Mouse (Mus musculus) kidney, postnatal 0 days (tissue): ENCODE results near the gene Btaf1. TPM values are rescaled to one million over a fixed set of nuclear protein-coding genes. Genes with fewer than 3 reads are reported as not detected.

ENCODE experiments used
- ATAC-seq: fragments of 200-750 bp; cut with Nextera tagmentation; replicated peaks from 2 replicates; pipeline ENCODE4 v1.8.0; 2017; ENCODE audit warnings: low read depth, moderate number of reproducible peaks, moderate TSS enrichment, moderate library complexity; ENCODE audit not compliant: low FRiP score
- DNase-seq: peaks from one replicate; pipeline ENCODE4 v3.0.0-alpha.2; 2016; ENCODE audit warnings: low spot score
- H3K27ac ChIP-seq: fragments of 300-500 bp; sonication (generic); 2 replicates; pipeline ENCODE4 v1.5.1; 2014; ENCODE audit warnings: mild to moderate bottlenecking
- H3K27me3 ChIP-seq: fragments of 300-500 bp; sonication (generic); 2 replicates; pipeline ENCODE4 v1.6.1; 2014; ENCODE audit warnings: low read length, mixed read lengths; ENCODE audit not compliant: insufficient read depth
- H3K36me3 ChIP-seq: fragments of 300-500 bp; sonication (generic); 2 replicates; pipeline ENCODE4 v1.6.1; 2014; ENCODE audit warnings: low read length, mixed read lengths; ENCODE audit not compliant: insufficient read depth
- H3K4me1 ChIP-seq: fragments of 300-500 bp; sonication (generic); replicated peaks from 2 replicates; pipeline ENCODE4 v1.6.1; 2014; ENCODE audit warnings: antibody characterized with exemption, low read length, mixed read lengths; ENCODE audit not compliant: insufficient read depth
- H3K4me2 ChIP-seq: fragments of 300-500 bp; sonication (generic); 2 replicates; pipeline ENCODE4 v1.6.1; 2014; ENCODE audit warnings: mild to moderate bottlenecking, low read length, moderate library complexity, mixed read lengths
- H3K4me3 ChIP-seq: fragments of 300-500 bp; sonication (generic); replicated peaks from 2 replicates; pipeline ENCODE4 v1.5.1; 2014; ENCODE audit warnings: low read depth, low read length
- H3K9ac ChIP-seq: fragments of 300-500 bp; sonication (generic); 2 replicates; pipeline ENCODE4 v1.6.1; 2014; ENCODE audit warnings: low read depth, low read length
- H3K9me3 ChIP-seq: fragments of 300-500 bp; sonication (generic); replicated peaks from 2 replicates; pipeline ENCODE4 v1.6.1; 2016; ENCODE audit warnings: low read length, inconsistent platforms, mixed read lengths
- CTCF ChIP-seq: IDR thresholded peaks from 2 replicates; pipeline ENCODE4 v1.5.1; 2016; ENCODE audit warnings: antibody characterized with exemption, low read depth, mild to moderate bottlenecking, moderate library complexity
- WGBS: fragments of 180-500 bp; shearing (Covaris S2); extraction: QIAGEN DNeasy Blood & Tissue Kit; methylation state at CpG from one replicate; pipeline ENCODE4 v1.1.7; 2014; 5-methylcytosine and 5-hydroxymethylcytosine counted together
- polyA plus RNA-seq: library from polyadenylated mRNA; unstranded; fragments of >200 nt; fragmentation: Nextera tagmentation; extraction: Ambion mirVana; gene quantifications from 2 replicates; pipeline ENCODE4 v1.2.1, GENCODE M21; 2015

The Btaf1 gene
- polyA plus RNA-seq, 1 experiment from 2014 or later, result 5.4 TPM

DNA sequence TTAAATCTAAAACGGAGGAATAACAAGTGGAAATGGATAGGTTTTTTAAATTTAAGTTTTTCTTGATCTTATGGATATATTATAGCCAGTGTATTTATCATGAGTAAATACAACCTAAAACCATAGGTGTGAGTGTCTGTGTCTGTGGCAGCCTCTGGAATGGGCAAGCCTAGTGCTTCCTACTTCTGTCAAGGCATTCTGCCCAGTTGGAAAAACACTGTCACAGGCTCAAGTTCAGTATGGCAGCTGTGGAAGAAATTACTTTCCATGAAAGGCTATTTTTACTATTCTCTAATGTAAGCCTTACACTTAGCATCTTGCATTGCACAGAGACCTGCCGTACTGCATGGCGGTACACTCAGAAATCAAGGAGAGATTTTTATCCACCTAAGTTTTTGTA is 34.1 kb upstream of the Btaf1 start:
- no peak for TF ChIP-seq CTCF
- H3K36me3 ChIP-seq, result peaks cover 58% of the 10 kb centered on the region

DNA sequence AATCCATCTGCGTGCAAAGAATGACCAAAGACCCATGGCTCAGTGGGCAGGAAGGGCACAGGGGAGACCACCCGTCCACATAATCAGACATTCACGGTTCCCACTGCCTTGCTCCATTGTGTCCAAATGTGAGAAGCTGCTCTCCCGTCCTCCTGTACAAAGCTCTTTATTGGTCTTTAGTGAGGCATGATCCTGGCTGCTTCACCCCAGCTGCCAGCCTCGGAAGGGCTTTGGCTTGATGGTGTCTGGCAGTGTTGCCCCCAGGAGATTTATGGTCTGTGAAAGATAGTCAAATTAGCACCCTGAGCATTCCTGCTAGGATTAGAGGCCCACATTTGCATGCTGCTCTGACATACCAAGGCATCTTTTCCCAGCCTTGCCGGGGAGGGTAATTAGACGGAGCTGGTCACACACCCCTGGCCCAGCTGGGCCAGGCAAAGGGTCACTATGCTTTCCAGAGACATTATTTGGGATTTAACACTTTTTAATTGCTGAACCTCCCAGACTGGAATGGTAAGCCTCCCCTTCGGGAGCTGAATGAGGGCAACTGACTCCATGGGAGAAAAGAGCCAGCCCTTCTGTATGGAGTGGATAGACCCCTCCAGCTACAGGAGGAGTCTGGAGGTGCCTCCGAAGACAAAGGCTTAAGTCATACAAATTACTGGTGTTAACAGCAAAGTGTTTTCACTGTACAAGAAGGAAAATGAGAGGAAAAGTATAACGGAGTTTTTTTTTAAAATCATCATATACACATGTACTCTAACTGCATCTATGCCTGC is 28.9 kb upstream of the Btaf1 start:
- ATAC-seq (no peak; the same call in 1 of the 2 replicates), DNase-seq (no peak)
- no peak overlapping the region for H3K4me3 ChIP-seq
- no peaks in the 10 kb centered on the region for H3K27me3 ChIP-seq
- no peaks in the 10 kb centered on the region for H3K4me1 ChIP-seq
- WGBS, result 13% methylated on average over 10 of the region's 10 CpGs
- H3K9me3 ChIP-seq, result no peaks in the 10 kb centered on the region
- no peak for TF ChIP-seq CTCF
- no peak overlapping the region for H3K27ac ChIP-seq
- H3K4me2 ChIP-seq, result no peak overlapping the region
- H3K36me3 ChIP-seq, result peaks cover 19% of the 10 kb centered on the region
- no peak overlapping the region for H3K9ac ChIP-seq

More for the DNA sequence above, 34.1 kb upstream of the Btaf1 start:
- Histone ChIP-seq H3K9ac (no peak overlapping the region), H3K4me2 (no peak overlapping the region), H3K27me3 (no peaks in the 10 kb centered on the region), H3K9me3 (no peaks in the 10 kb centered on the region), H3K4me3 (no peak overlapping the region), H3K27ac (no peak overlapping the region), H3K4me1 (no peaks in the 10 kb centered on the region)
- ATAC-seq (no peak), DNase-seq (no peak)
- WGBS, result 96% methylated on average over 3 of the region's 3 CpGs

- H3K4me1 ChIP-seq, result no peaks in the 10 kb centered on the region
- no peak overlapping the region for H3K27ac ChIP-seq
- ATAC-seq (no peak), DNase-seq (peak; percentile 72)
- H3K9me3 ChIP-seq, result no peaks in the 10 kb centered on the region
- peak; percentile 77 for TF ChIP-seq CTCF
- WGBS, result 54% methylated on average over 9 of the region's 9 CpGs
- no peak overlapping the region for H3K9ac ChIP-seq
- H3K27me3 ChIP-seq, result no peaks in the 10 kb centered on the region
- peaks cover 17% of the 10 kb centered on the region for H3K36me3 ChIP-seq
- no peak overlapping the region for H3K4me2 ChIP-seq
- no peak overlapping the region for H3K4me3 ChIP-seq
These were observed 28.1 kb upstream of the Btaf1 start for GRCm38 (mm10) chr19:36897778-36898177.

DNA sequence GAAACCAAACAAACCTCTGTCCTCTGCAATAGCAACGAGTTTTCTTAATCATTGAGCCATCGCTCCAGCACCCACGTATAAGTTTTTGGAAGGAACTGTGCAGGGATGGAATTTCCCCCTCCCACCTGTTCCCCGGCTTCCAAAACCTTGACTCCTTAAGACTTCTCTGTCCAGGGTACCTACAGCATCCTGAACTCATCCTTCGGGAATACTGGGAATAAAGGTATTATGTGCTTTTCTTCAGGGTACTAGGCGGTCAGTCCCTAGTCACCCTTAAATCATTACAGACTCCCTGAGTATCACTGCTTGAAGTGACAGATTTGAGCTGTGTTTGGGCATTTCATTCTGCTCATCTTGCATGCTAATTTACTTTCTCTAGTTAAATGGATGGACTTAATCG is 22.5 kb upstream of the Btaf1 start:
- TF ChIP-seq CTCF, result no peak
- Histone ChIP-seq H3K27ac (no peak overlapping the region), H3K27me3 (no peaks in the 10 kb centered on the region), H3K36me3 (no peaks in the 10 kb centered on the region), H3K4me3 (0 out of 2 replicates have a peak overlapping the region, but pooled peaks have one; percentile 60), H3K4me2 (peak overlapping the region; percentile 95; the same call in 1 of the 2 replicates), H3K4me1 (no peaks in the 10 kb centered on the region), H3K9ac (no peak overlapping the region), H3K9me3 (no peaks in the 10 kb centered on the region)
- 35% methylated on average over 7 of the region's 7 CpGs for WGBS
- no peak for ATAC-seq
- DNase-seq, result no peak

DNA sequence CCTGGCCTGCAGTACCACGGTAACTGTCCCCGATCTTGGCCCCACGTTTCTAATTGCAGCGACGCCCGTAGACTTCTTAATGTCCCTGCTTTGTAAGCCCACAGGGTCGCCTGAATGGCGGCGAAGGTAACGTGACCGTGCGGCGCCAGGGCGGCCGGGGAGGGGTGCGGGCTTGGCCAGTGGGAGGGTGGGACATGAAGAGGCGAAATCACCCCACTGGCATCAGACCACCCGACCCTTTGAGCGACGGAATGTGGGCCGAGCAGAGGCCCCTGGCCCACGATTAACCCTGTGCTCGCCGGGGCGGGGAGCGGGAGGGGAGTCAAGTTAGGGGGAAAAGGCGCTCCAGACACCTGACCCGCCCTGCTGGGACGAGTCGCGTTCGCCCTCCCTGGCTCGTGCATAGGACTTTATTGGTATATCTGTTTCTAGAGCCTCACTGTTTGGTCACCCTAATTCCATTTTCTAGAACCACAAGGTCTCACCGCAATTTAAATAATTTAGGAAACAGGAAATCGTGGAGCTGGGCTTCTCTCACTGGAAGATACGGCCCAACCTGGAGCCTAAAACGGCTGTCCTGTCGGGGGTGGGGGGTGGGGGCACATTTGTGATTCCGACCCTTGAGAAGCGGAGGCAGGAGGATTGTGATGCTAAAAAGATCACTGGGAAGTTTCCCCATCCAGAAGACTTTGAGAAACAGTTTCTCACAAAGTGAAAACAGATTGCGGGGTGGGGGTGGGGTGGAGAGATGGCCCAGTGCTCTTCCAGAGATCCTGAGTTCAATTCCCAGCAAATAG is 21.5 kb upstream of the Btaf1 start:
- Histone ChIP-seq H3K9me3 (no peaks in the 10 kb centered on the region), H3K27me3 (no peaks in the 10 kb centered on the region), H3K4me3 (peak overlapping the region; percentile 60), H3K4me2 (peak overlapping the region; percentile 95), H3K27ac (no peak overlapping the region), H3K9ac (peak overlapping the region; percentile 72), H3K4me1 (no peaks in the 10 kb centered on the region), H3K36me3 (no peaks in the 10 kb centered on the region)
- TF ChIP-seq CTCF, result no peak; the same call in 1 of the 2 replicates
- ATAC-seq (peak; percentile 84), DNase-seq (peak; percentile 57)
- WGBS, result 2% methylated on average over 41 of the region's 41 CpGs

GRCm38 (mm10) chr19:36909150-36909549 is 16.7 kb upstream of the Btaf1 start:
- no peak for TF ChIP-seq CTCF
- H3K4me3 ChIP-seq, result no peak overlapping the region
- H3K27ac ChIP-seq, result no peak overlapping the region
- no peaks in the 10 kb centered on the region for H3K27me3 ChIP-seq
- ATAC-seq (no peak), DNase-seq (no peak)
- no peak overlapping the region for H3K9ac ChIP-seq
- WGBS, result 76% methylated on average over 3 of the region's 3 CpGs
- no peak overlapping the region for H3K4me2 ChIP-seq
- H3K36me3 ChIP-seq, result no peaks in the 10 kb centered on the region
- H3K9me3 ChIP-seq, result no peaks in the 10 kb centered on the region
- no peaks in the 10 kb centered on the region for H3K4me1 ChIP-seq
